Mouse (Mus musculus) spleen, postnatal 14 days (tissue): ENCODE results near the gene Kansl2.
"Not testable (repeated sequence)": the region's sequence is repeated elsewhere in the genome, so short reads cannot be mapped to it uniquely, and the experiment has no call there.

ENCODE experiments used
- DNase-seq, 2 experiments: peaks; one replicate each; pipeline ENCODE4 v3.0.0; 2021 to 2022; ENCODE audit warnings: low spot score in 2 of 2

Gene Kansl2

DNA sequence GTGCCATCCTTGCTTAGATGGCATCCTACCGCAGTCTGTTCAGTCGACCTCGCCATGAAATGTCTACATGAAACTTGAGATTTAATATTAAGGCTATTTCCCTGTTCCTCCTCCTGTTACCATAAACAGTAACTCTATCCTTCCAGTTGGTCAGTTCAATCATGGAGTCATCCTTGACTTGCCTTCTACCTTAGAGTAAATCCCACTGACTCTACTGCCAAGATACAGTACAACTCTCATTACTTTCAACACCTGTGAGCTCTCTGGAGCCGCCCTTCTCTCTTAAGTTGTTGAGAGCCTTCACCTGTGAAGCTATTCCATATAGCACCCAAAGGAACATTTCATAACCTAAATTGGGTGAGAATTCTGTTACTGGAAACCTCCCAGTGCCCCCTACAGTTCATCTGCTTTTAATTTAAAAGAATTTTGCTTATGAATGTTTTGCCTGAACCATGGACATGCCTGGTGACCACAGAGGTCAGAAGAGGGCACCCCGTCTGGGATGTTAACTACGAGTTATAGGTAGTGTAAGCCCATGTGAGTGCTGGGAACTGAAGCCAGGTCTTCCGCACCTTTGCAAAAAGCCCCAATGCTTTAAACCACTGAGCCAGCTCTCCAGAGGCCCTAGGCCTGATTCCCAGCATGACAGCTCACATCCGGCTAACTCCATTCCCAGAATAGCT lies 2.9 kb upstream of the Kansl2 start:
- no peak for DNase-seq

GRCm38 (mm10) chr15:98535921-98536320 lies 1.9 kb upstream of the Kansl2 start:
- no peak for DNase-seq

- no peak for DNase-seq
These were observed 981 bp downstream of the Kansl2 start for GRCm38 (mm10) chr15:98533035-98533531.

DNA sequence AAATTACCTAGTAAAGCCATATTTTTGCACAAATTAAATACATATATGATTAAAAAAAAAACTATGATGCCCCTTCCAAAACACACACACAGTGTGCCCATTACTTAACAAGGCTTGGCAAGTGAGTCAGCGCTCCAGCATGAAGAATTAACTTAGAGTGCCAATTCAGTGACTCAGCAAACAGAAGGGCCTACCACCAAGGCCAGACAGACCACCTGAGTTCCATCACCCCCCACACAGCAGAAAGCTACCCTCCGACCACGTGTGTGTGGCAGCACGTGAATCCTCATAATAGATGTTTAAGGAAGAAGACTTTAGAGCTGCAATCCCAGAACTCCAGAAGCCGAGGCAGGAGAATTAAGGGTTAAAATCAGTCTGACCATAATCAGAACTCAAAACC lies 1.8 kb downstream of the Kansl2 start:
- DNase-seq, result no peak

- DNase-seq, result no peak
These were observed 5.9 kb downstream of the Kansl2 start for GRCm38 (mm10) chr15:98528066-98528563.

GRCm38 (mm10) chr15:98527056-98527771 lies 6.8 kb downstream of the Kansl2 start:
- DNase-seq, result no peak

DNA sequence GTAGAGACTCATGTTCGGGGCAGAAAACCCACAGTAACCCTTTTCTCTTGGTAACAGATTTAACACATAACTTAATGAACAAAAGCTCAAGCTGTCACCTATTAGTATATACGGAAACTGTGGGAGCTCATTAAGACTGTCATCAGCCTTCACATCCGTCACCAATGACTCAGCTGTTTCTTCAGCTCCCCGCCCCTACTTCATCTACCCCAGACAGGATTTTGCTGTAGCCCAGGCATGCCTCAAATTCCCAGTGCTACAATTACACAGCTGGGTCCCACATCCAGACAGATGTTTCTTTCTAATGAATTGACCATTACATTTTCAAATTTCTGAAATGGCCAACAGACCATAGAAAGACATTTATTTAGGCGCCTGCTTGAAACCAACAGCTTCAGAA lies 8.0 kb downstream of the Kansl2 start:
- DNase-seq, result no peak

DNA sequence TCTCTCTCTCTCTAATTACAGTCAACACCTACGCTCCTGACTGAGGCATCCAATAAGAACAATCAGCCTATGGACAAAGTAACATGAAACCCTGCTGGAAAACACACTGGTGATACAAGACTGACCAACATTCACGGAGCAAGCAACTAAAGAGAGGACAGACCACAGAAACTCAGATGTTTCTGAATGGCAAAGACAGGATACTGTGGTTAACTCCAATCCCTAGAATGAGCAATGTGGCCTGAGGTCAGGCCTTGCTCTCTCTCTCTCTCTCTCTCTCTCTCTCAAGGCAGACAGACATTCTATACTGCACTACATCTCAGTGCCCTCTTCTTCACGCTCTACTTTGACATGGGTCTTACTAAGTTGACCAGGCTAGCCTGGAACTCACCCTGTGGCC lies 12.8 kb downstream of the Kansl2 start:
- DNase-seq, result no peak

DNA sequence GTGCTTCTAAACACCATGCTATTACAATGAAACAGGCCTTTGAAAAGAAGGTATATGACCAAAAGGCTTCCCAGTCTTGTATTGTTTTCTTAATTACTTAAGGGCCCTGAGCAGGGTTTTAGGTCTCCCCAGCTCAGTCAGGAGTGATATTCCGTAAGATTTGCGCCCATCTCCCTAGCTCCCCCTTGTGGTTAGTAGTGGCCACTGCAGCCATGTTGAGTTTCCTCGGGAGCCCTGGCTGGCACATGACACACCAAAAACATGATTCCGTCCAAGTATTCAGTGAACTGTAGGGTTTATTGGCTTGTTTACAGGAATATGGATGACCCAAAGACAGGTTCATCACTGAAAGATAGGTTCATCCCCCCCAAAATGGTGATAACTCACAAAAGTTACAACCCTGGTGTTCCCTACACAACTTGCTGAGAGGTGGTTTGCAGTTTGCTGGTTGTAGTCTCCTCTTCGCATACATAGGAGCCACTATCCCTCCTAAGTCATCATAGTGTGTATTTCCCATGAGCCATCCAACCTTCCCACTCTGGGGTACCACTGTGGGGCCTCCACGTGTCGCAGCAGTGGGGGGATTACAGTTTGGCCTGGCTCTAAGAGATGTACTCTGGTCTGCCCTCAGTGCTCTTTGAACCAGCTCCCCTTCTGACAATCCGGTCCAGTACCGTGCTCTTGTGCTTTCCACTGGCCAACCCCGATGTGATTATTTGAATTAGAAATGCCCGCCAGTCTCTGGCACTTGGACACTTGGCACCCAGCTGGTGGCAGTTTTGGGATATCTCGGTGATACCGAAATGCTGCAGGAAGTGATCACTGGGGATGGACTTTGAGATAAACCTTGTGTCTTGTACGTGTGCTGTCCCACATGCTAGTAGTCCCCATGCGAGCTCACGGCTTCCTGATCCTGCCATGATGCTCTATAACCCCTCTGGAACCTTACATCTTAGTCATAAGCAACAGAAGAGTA lies 16.4 kb downstream of the Kansl2 start:
- peak; percentile 38 to 55 for DNase-seq

- not testable (repeated sequence) for DNase-seq
These were observed 19.2 kb downstream of the Kansl2 start for GRCm38 (mm10) chr15:98514845-98515244.

GRCm38 (mm10) chr15:98514146-98514545 lies 19.9 kb downstream of the Kansl2 start:
- no peak for DNase-seq

DNA sequence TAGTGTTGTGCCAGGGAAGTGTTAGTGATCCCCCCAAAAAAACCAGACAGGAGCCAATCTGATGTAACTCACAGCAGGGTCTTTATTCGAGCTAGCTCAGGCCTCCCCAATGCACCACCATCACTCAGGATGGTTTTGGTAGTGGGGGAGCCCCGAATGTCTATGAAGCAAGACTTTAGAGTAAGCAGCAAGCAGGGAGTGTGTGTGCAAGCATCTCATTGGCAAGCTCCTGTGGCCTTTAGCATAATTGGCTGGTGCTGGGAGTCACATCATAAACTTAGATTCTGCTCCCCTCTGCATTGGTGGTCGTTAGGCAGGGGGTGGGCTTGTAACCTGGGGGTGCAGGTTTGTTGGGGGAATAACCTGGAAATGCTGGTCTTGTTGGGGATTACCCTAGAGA lies 20.4 kb downstream of the Kansl2 start:
- DNase-seq, result not testable (repeated sequence)

- no peak for DNase-seq
These were observed 21.2 kb downstream of the Kansl2 start for GRCm38 (mm10) chr15:98512799-98513321.

DNA sequence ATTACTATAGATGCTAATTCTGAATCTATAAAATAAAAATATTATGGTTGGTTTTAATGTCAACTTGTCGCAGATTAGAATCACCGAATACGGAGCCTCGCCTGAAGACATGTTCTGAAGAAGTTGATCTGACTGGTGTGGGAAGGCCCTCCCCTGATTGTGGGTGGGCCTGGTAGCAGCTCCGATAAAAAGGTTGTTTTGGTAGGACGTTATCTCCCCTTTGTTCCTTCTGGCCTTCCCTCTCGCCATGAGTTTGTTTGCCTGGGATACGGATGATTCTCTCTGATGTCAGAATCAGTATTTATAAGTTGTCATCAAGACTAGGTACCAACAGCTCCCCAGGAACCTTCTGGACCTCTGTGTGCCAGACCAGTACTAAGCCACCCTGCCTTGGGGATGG lies 21.8 kb downstream of the Kansl2 start:
- no peak for DNase-seq

DNA sequence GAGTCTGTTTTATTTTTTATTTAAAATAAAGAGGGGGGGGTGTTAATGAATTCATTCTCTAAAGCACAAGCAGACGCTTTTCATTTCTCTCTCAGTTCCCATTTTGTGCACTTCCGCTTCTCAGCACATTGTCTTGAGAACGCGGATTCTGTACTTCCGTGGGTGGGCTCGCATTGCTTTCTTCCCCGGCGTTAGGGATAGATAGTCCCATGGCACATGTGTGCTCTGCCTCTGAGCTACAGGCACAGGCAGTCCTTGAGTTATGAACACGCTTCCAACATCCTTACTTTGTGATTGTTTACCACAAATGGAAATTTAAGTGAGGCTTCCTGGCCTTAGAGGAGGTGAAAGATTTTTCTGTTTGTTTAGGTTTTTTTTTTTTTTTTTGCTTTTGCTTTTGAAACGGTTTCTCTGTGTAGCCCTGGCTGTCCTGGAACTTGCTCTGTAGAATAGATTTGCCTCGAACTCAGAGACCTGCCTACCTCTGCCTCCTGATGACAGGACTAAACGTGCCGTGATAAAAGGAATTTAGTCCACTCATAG lies 22.6 kb downstream of the Kansl2 start:
- no peak for DNase-seq

DNA sequence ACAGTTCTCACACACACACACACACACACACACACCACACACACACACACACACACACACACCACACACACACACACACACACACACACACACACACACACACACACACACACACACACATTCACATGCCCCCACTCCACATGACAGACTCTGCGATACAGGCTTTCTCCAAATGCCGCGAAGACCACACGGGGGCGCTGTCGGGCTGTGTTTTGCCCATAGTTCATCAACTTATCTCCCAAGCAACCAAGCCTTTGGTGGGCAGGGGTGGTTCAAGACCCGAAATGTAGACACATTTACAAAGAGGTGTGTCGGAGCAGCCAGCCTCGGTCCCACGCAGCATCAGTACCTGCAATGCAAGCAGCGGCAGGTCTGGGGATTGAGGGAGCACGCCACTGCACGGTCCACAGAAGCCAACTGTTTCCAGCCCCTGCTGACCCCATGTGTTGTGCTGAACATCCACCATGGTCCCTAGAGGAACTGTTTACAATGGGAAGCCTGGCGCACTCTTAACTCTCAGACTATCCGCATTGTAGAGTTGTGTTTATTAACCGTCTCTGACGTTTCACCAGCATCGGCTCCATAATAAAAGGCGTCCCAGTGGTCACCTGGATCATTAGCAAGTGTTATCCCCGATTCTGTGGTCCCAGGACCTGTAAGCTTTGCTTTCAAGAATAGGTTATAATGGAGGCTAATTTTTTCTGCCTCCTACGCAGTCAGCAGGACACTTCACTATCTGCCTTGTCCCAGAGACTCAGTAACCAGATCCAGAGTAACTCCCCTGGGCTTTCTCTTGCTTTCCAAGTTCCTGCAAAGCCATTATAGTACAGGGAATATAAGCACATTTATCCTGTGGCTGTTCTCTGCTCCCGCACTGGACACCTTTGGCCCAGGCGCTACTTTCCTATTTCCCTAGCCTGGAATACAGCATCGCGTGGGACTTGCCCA lies 23.4 kb downstream of the Kansl2 start:
- peak; percentile 62 to 79 for DNase-seq

- DNase-seq, result no peak
These were observed 24.7 kb downstream of the Kansl2 start for GRCm38 (mm10) chr15:98509387-98509786.

DNA sequence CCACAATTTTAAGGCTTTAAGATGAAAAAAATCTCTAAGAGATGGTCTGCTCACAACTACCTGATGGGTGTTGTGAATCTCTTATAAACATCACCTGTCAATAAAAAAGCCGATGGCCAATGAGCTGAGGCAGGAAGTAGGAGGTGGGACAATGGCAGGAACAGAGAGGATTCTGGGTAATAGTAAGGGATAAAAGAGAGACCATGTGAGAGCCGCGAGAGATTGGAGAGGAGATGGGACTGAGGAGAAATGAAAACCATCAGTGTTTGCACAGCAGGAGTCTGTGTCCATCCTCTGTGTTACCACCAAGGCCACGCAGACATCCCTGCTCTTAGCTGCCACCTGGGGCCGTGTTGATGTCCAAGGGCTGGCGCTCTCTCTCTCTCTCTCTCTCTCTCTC lies 26.7 kb downstream of the Kansl2 start:
- DNase-seq, result no peak

- no peak for DNase-seq
These were observed 27.7 kb downstream of the Kansl2 start for GRCm38 (mm10) chr15:98506253-98506957.

- peak; percentile 62 to 80 for DNase-seq
These were observed 29.6 kb downstream of the Kansl2 start for GRCm38 (mm10) chr15:98504514-98504913.
